Mouse (Mus musculus) left cerebral cortex, postnatal 10 days (tissue): ENCODE measurements around the gene Atg7. TPM values are rescaled to one million over a fixed set of nuclear protein-coding genes. Genes with fewer than 3 reads are reported as not detected.

Experiments
- DNase-seq, 2 experiments: peaks; one replicate each; pipeline ENCODE4 v3.0.0; 2021 to 2022; ENCODE audit warnings: low spot score in 2 of 2, mixed read lengths in 1 of 2; ENCODE audit errors: extremely low spot score in 1 of 2
- intact Hi-C: fragments of 180-260 bp; cut with DNase I; formaldehyde crosslinking; loops from one replicate; pipeline ENCODE4 v1.15.1; 2025
- total RNA-seq, 2 experiments: library from RNA; stranded (reverse); gene quantifications; 2 replicates each; pipeline ENCODE4 v1.2.3; 2021

Atg7 gene
- total RNA-seq, 2 experiments from 2014 or later = 23.6 to 24.6 TPM

GRCm38 (mm10) chr6:114833791-114834346 lies 191.0 kb downstream of the Atg7 start:
- DNase-seq = no peak
- intact Hi-C loops = no loop called here

GRCm38 (mm10) chr6:114835344-114835743 lies 192.4 kb downstream of the Atg7 start:
- DNase-seq = no peak
- intact Hi-C loops = no loop called here

GRCm38 (mm10) chr6:114835752-114836151 lies 192.9 kb downstream of the Atg7 start:
- intact Hi-C loops = no loop called here
- DNase-seq = no peak

- no peak for DNase-seq
These were observed 193.5 kb downstream of the Atg7 start for GRCm38 (mm10) chr6:114836433-114836832.

GRCm38 (mm10) chr6:114838872-114839271 lies 196.0 kb downstream of the Atg7 start:
- no peak for DNase-seq
- intact Hi-C loops = no loop called here

More at GRCm38 (mm10) chr6:114836433-114836832, 193.5 kb downstream of the Atg7 start:
- intact Hi-C loops = no loop called here

- no peak for DNase-seq
- intact Hi-C loops = no loop called here
These were observed 197.1 kb downstream of the Atg7 start for GRCm38 (mm10) chr6:114840012-114840411.

- intact Hi-C loops = no loop called here
- no peak for DNase-seq
These were observed 199.2 kb downstream of the Atg7 start for GRCm38 (mm10) chr6:114842131-114842530.

- intact Hi-C loops = no loop called here
- no peak for DNase-seq
These were observed 200.0 kb downstream of the Atg7 start for GRCm38 (mm10) chr6:114842863-114843262.

GRCm38 (mm10) chr6:114846153-114846772 lies 203.4 kb downstream of the Atg7 start:
- no peak for DNase-seq

GRCm38 (mm10) chr6:114847582-114848174 lies 204.8 kb downstream of the Atg7 start:
- no peak for DNase-seq
- intact Hi-C loops = no loop called here

More at GRCm38 (mm10) chr6:114846153-114846772, 203.4 kb downstream of the Atg7 start:
- intact Hi-C loops = no loop called here

GRCm38 (mm10) chr6:114848761-114849160 lies 205.9 kb downstream of the Atg7 start:
- no peak for DNase-seq
- intact Hi-C loops = no loop called here

- DNase-seq = no peak
- intact Hi-C loops = no loop called here
These were observed 206.9 kb downstream of the Atg7 start for GRCm38 (mm10) chr6:114849787-114850186.

- intact Hi-C loops = no loop called here
- DNase-seq = no peak
These were observed 208.8 kb downstream of the Atg7 start for GRCm38 (mm10) chr6:114851688-114852087.

GRCm38 (mm10) chr6:114852739-114853138 lies 209.8 kb downstream of the Atg7 start:
- intact Hi-C loops = no loop called here
- DNase-seq = no peak

- DNase-seq = no peak
- intact Hi-C loops = no loop called here
These were observed 211.5 kb downstream of the Atg7 start for GRCm38 (mm10) chr6:114854368-114854767.

GRCm38 (mm10) chr6:114855644-114856043 lies 212.7 kb downstream of the Atg7 start:
- DNase-seq = no peak
- intact Hi-C loops = no loop called here

- intact Hi-C loops = no loop called here
- no peak for DNase-seq
These were observed 213.6 kb downstream of the Atg7 start for GRCm38 (mm10) chr6:114856501-114856900.

- intact Hi-C loops = no loop called here
- DNase-seq = no peak
These were observed 215.3 kb downstream of the Atg7 start for GRCm38 (mm10) chr6:114857996-114858721.

- DNase-seq = no peak
- intact Hi-C loops = no loop called here
These were observed 215.8 kb downstream of the Atg7 start for GRCm38 (mm10) chr6:114858722-114859053.
